Mouse (Mus musculus): Measurements from ENCODE around the gene Mon1b. TPM values are rescaled to one million over a fixed set of nuclear protein-coding genes. Genes with fewer than 3 reads are reported as not detected.
A peak's percentile ranks its signal among the peaks of the same experiment; 100 is the strongest.

Gene Mon1b
- 4.0 and 5.1 TPM in 2 replicates for polyA plus RNA-seq (2016; fragmentation: Nextera tagmentation; extraction: Ambion mirVana)

GRCm38 (mm10) chr8:113634670-113635591 lies at the start of gene Mon1b:
Gene Mon1b, plus strand, starts transcription at chr8:113635587.
- under 1% methylated on average over 42 of the region's 42 CpGs for WGBS (ENCODE audit: insufficient replicate concordance)
- no peaks in the 10 kb centered on the region for H3K9me3 ChIP-seq (replicated peaks)
- ATAC-seq: peak; percentile 95

DNA sequence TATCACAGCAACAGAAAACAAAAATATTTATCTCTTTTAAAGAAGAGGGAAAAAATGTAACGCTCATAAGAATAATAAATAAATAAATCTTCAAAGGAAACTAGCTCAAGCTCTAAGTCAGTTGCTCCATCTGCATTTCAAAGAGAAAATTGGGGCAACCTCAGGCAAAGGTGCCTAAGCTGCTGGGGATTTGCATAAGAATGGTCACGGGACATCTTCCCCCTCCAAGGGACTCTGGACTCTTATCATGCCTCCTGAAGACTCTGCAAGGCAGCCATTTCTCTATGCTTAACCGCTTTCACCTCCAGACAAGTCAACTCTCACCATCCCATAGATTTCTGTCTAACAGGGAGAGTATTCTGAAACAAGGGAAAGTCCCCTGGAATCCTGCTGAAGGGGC lies 37.0 kb upstream of the Mon1b start:
- Histone ChIP-seq H3K4me3 (no peak overlapping the region), H3K4me2 (no peak overlapping the region), H3K4me1 (no peaks in the 10 kb centered on the region), H3K9ac (no peak overlapping the region), H3K27ac (no peak overlapping the region), H3K27me3 (replicated peaks) (no peaks in the 10 kb centered on the region), H3K9me3 (replicated peaks) (peaks cover 7% of the 10 kb centered on the region; the same call in 1 of the 2 replicates), H3K36me3 (no peaks in the 10 kb centered on the region)
- no peak for ATAC-seq
- WGBS (ENCODE audit: insufficient replicate concordance): 40% methylated on average over 3 of the region's 3 CpGs

More at GRCm38 (mm10) chr8:113634670-113635591, at the start of gene Mon1b:
- peaks cover 21% of the 10 kb centered on the region for H3K4me1 ChIP-seq
- peak within 1 kb of the TSS; percentile 87 for H3K27ac ChIP-seq
- H3K9ac ChIP-seq: peak within 1 kb of the TSS; percentile 77
- peaks cover 25% of the 10 kb centered on the region for H3K36me3 ChIP-seq
- no peaks in the 10 kb centered on the region for H3K27me3 ChIP-seq (replicated peaks)
- H3K4me2 ChIP-seq: peak within 1 kb of the TSS; percentile 93
- H3K4me3 ChIP-seq: peak within 1 kb of the TSS; percentile 75

DNA sequence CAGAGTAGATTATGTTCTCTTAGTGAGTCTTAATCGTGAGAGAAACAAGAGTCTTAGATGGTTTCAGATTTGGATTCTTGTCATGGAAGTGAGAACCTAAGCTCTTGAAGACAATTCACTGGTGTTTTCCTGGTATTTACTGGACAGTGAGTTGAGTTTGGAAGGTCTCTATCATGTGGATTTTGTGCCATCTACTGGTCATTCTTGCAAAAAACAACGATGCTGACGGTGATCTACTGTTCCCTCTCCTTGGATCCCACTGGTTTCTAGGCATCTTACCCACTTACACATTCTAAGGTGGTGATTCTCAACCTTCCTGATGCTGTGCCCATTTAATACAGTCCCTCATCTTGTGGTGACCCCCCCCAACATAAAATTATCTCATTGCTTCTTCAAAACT lies 2.8 kb upstream of the Mon1b start:
- Histone ChIP-seq H3K4me3 (no peak overlapping the region), H3K4me1 (peaks cover 21% of the 10 kb centered on the region), H3K27ac (no peak overlapping the region), H3K4me2 (no peak overlapping the region), H3K9ac (no peak overlapping the region), H3K9me3 (replicated peaks) (no peaks in the 10 kb centered on the region), H3K36me3 (peaks cover 2% of the 10 kb centered on the region), H3K27me3 (replicated peaks) (no peaks in the 10 kb centered on the region)
- ATAC-seq: no peak
- WGBS (ENCODE audit: insufficient replicate concordance): 4% methylated on average over 3 of the region's 3 CpGs

- H3K4me2 ChIP-seq: peak overlapping the region; percentile 93
- no peak overlapping the region for H3K27ac ChIP-seq
- 27% methylated on average over 12 of the region's 12 CpGs for whole genome bisulfite sequencing (ENCODE audit: insufficient replicate concordance)
- H3K27me3 ChIP-seq (replicated peaks): no peaks in the 10 kb centered on the region
- no peaks in the 10 kb centered on the region for H3K9me3 ChIP-seq (replicated peaks)
- peaks cover 21% of the 10 kb centered on the region for H3K4me1 ChIP-seq
- peak overlapping the region; percentile 75 for H3K4me3 ChIP-seq
- H3K36me3 ChIP-seq: peaks cover 17% of the 10 kb centered on the region
- H3K9ac ChIP-seq: peak overlapping the region; percentile 56
- no peak for ATAC-seq
Measured at GRCm38 (mm10) chr8:113634161-113634560, 1.2 kb upstream of the Mon1b start.

DNA sequence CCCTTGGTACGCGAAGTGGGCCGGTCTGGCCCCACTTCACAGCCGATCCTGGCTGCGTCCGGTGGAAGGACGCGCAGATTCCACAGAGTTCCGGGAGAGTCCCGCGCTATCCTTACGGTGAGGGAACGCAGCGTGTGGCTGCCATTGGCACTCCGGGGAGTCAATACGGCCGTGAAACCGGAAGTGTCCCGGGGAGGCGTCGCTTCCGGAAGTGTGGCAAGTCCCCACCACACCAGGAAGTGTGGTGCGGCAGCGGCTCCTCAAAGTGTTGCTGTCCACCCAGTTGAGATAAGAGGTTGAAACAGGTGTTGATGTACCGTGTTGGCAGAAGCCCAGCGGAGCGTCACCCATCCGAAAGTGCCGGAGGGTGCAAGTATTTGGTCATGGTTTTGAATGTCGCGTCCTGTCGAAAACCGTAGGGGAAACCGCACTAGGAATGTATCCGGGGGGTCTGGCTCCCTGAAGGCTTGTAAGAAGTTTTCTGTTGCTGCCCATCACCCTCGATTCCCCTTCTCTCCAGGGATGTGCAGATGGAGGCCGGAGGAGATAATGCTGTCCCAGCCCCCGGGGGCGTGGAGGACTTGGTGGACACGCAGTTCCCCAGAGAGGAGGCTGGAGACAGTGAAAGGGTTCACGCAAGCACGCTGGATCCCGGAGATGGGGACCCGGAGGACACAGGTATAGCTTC lies 349 bp downstream of the Mon1b start:
- H3K4me3 ChIP-seq: peak overlapping the region; percentile 75
- no peaks in the 10 kb centered on the region for H3K9me3 ChIP-seq (replicated peaks)
- H3K27ac ChIP-seq: peak overlapping the region; percentile 87
- ATAC-seq: peak; percentile 80
- WGBS (ENCODE audit: insufficient replicate concordance): under 1% methylated on average over 44 of the region's 44 CpGs
- peak overlapping the region; percentile 77 for H3K9ac ChIP-seq
- peaks cover 21% of the 10 kb centered on the region for H3K4me1 ChIP-seq
- peaks cover 33% of the 10 kb centered on the region for H3K36me3 ChIP-seq
- H3K27me3 ChIP-seq (replicated peaks): no peaks in the 10 kb centered on the region
- H3K4me2 ChIP-seq: peak overlapping the region; percentile 93

- peak overlapping the region; percentile 77 for H3K9ac ChIP-seq
- no peaks in the 10 kb centered on the region for H3K9me3 ChIP-seq (replicated peaks)
- ATAC-seq: no peak
- WGBS (ENCODE audit: insufficient replicate concordance): 20% methylated on average over 5 of the region's 5 CpGs
- H3K4me3 ChIP-seq: peak overlapping the region; percentile 75
- H3K36me3 ChIP-seq: peaks cover 38% of the 10 kb centered on the region
- no peaks in the 10 kb centered on the region for H3K27me3 ChIP-seq (replicated peaks)
- H3K27ac ChIP-seq: peak overlapping the region; percentile 87
- peaks cover 21% of the 10 kb centered on the region for H3K4me1 ChIP-seq
- peak overlapping the region; percentile 93 for H3K4me2 ChIP-seq
Measured at GRCm38 (mm10) chr8:113636280-113636628, 867 bp downstream of the Mon1b start.

GRCm38 (mm10) chr8:113640357-113640756 lies 5.0 kb downstream of the Mon1b start:
- Histone ChIP-seq H3K27me3 (replicated peaks) (no peaks in the 10 kb centered on the region), H3K4me3 (no peak overlapping the region), H3K9me3 (replicated peaks) (no peaks in the 10 kb centered on the region), H3K9ac (no peak overlapping the region), H3K4me1 (peaks cover 14% of the 10 kb centered on the region), H3K4me2 (no peak overlapping the region), H3K27ac (no peak overlapping the region), H3K36me3 (peaks cover 57% of the 10 kb centered on the region)
- 69% methylated on average over 8 of the region's 8 CpGs for WGBS (ENCODE audit: insufficient replicate concordance)
- no peak for ATAC-seq

DNA sequence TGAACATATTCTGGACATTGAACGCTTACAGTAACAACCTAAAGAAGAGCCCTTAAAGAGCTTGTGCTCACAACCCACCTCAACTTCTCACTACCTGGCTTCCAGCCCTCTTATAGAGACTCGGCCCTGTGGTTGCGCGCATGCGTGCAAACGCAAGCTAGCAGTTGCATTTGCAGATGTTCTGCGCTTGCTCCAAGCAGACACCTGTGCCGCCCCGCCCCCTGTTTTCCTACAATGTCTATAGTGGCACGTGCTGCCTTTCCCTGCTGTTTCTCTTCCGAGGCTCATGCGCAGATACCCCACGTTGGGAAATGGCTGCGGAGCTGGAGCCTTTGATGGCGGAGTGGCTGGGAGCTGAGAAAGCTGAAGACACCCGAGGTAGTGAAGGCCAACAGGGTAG lies 7.5 kb downstream of the Mon1b start, which contains the start of gene Syce1l:
Syce1l (plus strand) TSS at position 288 of the 400 bp plus-strand sequence.
- no peak within 1 kb of the TSS for H3K27ac ChIP-seq
- H3K9me3 ChIP-seq (replicated peaks): no peaks in the 10 kb centered on the region
- H3K4me3 ChIP-seq: no peak within 1 kb of the TSS
- ATAC-seq: no peak
- H3K4me1 ChIP-seq: no peaks in the 10 kb centered on the region
- WGBS (ENCODE audit: insufficient replicate concordance): 83% methylated on average over 16 of the region's 16 CpGs
- H3K9ac ChIP-seq: no peak within 1 kb of the TSS
- no peak within 1 kb of the TSS for H3K4me2 ChIP-seq
- no peaks in the 10 kb centered on the region for H3K27me3 ChIP-seq (replicated peaks)
- H3K36me3 ChIP-seq: peaks cover 52% of the 10 kb centered on the region

- no peaks in the 10 kb centered on the region for H3K4me1 ChIP-seq
- H3K27ac ChIP-seq: no peak overlapping the region
- no peak overlapping the region for H3K9ac ChIP-seq
- peaks cover 45% of the 10 kb centered on the region for H3K36me3 ChIP-seq
- H3K4me3 ChIP-seq: no peak overlapping the region
- H3K4me2 ChIP-seq: no peak overlapping the region
- WGBS (ENCODE audit: insufficient replicate concordance): 71% methylated on average over 8 of the region's 8 CpGs
- no peaks in the 10 kb centered on the region for H3K27me3 ChIP-seq (replicated peaks)
- ATAC-seq: no peak
- no peaks in the 10 kb centered on the region for H3K9me3 ChIP-seq (replicated peaks)
Measured at GRCm38 (mm10) chr8:113643479-113644210, 8.3 kb downstream of the Mon1b start.

DNA sequence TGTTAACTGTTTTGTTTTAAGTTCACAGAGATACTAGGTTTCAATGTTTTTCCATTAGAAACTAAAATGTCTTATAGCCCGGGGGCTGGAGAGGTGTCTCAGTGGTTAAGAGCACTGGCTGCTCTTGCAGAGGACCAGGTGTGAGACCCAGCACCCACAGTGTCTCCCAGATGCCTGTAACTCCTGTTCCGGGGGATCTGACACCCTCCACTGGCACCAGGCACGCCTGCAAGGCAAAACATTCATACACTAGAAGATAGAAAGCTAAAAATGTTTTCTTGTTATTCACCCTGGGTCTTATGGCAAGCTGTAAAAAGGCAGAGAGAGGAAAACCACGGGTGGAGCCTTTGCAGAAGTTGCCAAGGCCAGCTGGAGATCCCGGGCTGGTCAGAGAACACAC lies 9.8 kb downstream of the Mon1b start:
- 57% methylated on average over 5 of the region's 5 CpGs for WGBS (ENCODE audit: insufficient replicate concordance)

GRCm38 (mm10) chr8:113652450-113652849 lies 17.1 kb downstream of the Mon1b start:
- Histone ChIP-seq H3K4me1 (no peaks in the 10 kb centered on the region), H3K27me3 (replicated peaks) (no peaks in the 10 kb centered on the region), H3K27ac (no peak overlapping the region), H3K9ac (no peak overlapping the region), H3K9me3 (replicated peaks) (no peaks in the 10 kb centered on the region), H3K36me3 (no peaks in the 10 kb centered on the region), H3K4me3 (no peak overlapping the region), H3K4me2 (no peak overlapping the region)
- 78% methylated on average over 11 of the region's 12 CpGs for WGBS (ENCODE audit: insufficient replicate concordance)
- ATAC-seq: no peak

More for the DNA sequence above, 9.8 kb downstream of the Mon1b start:
- Histone ChIP-seq H3K27me3 (replicated peaks) (no peaks in the 10 kb centered on the region), H3K36me3 (peaks cover 29% of the 10 kb centered on the region), H3K4me1 (no peaks in the 10 kb centered on the region), H3K9ac (no peak overlapping the region), H3K4me3 (no peak overlapping the region), H3K9me3 (replicated peaks) (no peaks in the 10 kb centered on the region), H3K27ac (no peak overlapping the region), H3K4me2 (no peak overlapping the region)
- no peak for ATAC-seq
